Mouse (Mus musculus) midbrain, embryonic 11.5 days (tissue): ENCODE measurements around the gene Ddias. TPM values are rescaled to one million over a fixed set of nuclear protein-coding genes. Genes with fewer than 3 reads are reported as not detected.

Experiments used
- ATAC-seq: fragments of 200-750 bp; cut with Nextera tagmentation; 2 replicates; pipeline ENCODE4 v1.8.0; 2017; ENCODE audit warnings: moderate TSS enrichment, moderate library complexity; ENCODE audit not compliant: low FRiP score
- DNase-seq: peaks from one replicate; pipeline ENCODE4 v3.0.0; 2015; ENCODE audit warnings: low spot score; ENCODE audit errors: missing footprints
- H3K27ac ChIP-seq: fragments of 300-500 bp; sonication (generic); 2 replicates; pipeline ENCODE4 v1.5.1; 2014; ENCODE audit warnings: low read depth, low read length
- H3K27me3 ChIP-seq: fragments of 300-500 bp; sonication (generic); 2 replicates; pipeline ENCODE4 v1.6.1; 2014; ENCODE audit warnings: mild to moderate bottlenecking, low read length, moderate library complexity, mixed read lengths; ENCODE audit not compliant: control insufficient read depth, insufficient read depth
- H3K36me3 ChIP-seq: fragments of 300-500 bp; sonication (generic); 2 replicates; pipeline ENCODE4 v1.6.1; 2014; ENCODE audit warnings: mild to moderate bottlenecking, low read length, moderate library complexity, mixed read lengths; ENCODE audit not compliant: control insufficient read depth, insufficient read depth
- H3K4me1 ChIP-seq: fragments of 300-500 bp; sonication (generic); 2 replicates; pipeline ENCODE4 v1.6.1; 2014; ENCODE audit warnings: low read length; ENCODE audit not compliant: control insufficient read depth, insufficient read depth
- H3K4me2 ChIP-seq: fragments of 300-500 bp; sonication (generic); 2 replicates; pipeline ENCODE4 v1.6.1; 2014; ENCODE audit warnings: mild to moderate bottlenecking, moderate library complexity
- H3K4me3 ChIP-seq: fragments of 300-500 bp; sonication (generic); 2 replicates; pipeline ENCODE4 v1.5.1; 2014; ENCODE audit warnings: low read depth, low read length
- H3K9ac ChIP-seq: fragments of 300-500 bp; sonication (generic); 2 replicates; pipeline ENCODE4 v1.6.1; 2014; ENCODE audit warnings: low read length
- H3K9me3 ChIP-seq: fragments of 300-500 bp; sonication (generic); 2 replicates; pipeline ENCODE4 v1.6.1; 2016; ENCODE audit warnings: low read length; ENCODE audit not compliant: control insufficient read depth
- WGBS: fragments of 180-500 bp; shearing (Covaris S2); extraction: QIAGEN DNeasy Blood & Tissue Kit; methylation state at CpG from one replicate; pipeline ENCODE4 v1.1.7; 2014; 5-methylcytosine and 5-hydroxymethylcytosine counted together
- polyA plus RNA-seq: library from polyadenylated mRNA; unstranded; fragments of >200 nt; fragmentation: Nextera tagmentation; extraction: Ambion mirVana; gene quantifications from 2 replicates; pipeline ENCODE4 v1.2.1, GENCODE M21; 2014

Ddias gene
- polyA plus RNA-seq, 1 experiment from 2014 or later, result 24.8 TPM

DNA sequence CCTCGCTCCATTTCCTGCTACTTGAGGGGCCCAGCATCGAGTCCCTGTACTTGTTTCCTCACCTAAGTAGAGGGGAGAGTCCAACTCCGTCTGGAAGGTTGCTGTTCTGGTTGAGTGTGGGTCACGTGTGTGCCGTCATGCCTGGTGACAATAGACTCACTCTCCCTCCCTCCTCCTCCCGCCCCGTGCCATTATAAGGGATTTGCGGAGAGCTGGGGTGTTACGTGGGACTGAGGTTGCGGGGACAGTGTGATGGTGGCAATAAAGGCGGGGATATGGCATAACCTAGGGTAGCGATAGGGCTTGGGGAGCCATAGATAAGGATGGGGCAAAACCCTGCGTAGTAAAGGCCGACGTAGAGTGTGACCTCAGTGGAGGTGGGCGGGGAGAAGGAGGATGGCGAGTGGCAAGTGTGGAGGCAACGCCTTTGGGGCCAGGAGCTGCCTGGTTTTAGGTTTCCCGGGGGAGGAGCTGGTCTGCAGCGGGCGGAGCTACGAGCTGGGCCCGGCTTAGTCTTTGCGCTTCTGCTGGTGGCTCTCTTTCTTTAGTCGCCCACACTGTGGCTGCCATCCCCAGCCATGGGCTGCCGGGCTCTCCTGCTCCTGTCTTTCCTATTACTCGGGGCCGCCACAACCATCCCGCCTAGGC is 838 bp upstream of the Ddias start:
- Histone ChIP-seq H3K4me2 (peak overlapping the region; percentile 71), H3K27ac (peak overlapping the region; percentile 93), H3K4me3 (peak overlapping the region; percentile 62), H3K9ac (peak overlapping the region; percentile 86), H3K4me1 (peaks cover 17% of the 10 kb centered on the region), H3K27me3 (no peaks in the 10 kb centered on the region), H3K9me3 (no peaks in the 10 kb centered on the region), H3K36me3 (no peaks in the 10 kb centered on the region)
- 0% methylated on average over 28 of the region's 29 CpGs for WGBS
- ATAC-seq (peak; percentile 88), DNase-seq (peak; percentile 98)

DNA sequence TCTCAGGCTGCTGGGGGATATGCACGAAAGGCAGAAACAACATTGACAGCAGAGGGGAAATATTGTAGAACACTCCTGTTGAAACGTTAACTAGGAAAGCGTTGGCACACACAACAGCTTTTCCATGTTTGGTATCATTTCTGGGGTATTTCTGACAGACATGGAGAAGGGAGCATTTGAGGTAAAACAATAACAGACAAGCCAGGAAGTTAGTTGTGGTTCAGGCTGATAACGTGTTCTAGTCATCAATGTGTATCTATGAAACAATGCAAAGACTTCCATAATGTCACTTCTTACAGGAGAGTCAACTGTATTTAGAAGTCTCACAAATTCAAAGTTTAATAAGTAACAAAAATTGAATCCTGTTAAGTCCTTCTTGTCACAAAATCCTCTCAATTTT is 2.5 kb downstream of the Ddias start:
- Histone ChIP-seq H3K27ac (no peak overlapping the region), H3K9me3 (no peaks in the 10 kb centered on the region), H3K27me3 (no peaks in the 10 kb centered on the region), H3K9ac (no peak overlapping the region), H3K4me2 (no peak overlapping the region), H3K4me1 (peaks cover 12% of the 10 kb centered on the region), H3K36me3 (no peaks in the 10 kb centered on the region), H3K4me3 (no peak overlapping the region)
- WGBS, result 92% methylated on average over 4 of the region's 4 CpGs
- ATAC-seq (no peak), DNase-seq (no peak)

- DNase-seq, result no peak
- Histone ChIP-seq H3K36me3 (no peaks in the 10 kb centered on the region), H3K9me3 (no peaks in the 10 kb centered on the region), H3K4me2 (no peak overlapping the region), H3K4me1 (peaks cover 6% of the 10 kb centered on the region), H3K9ac (no peak overlapping the region), H3K27ac (no peak overlapping the region), H3K27me3 (no peaks in the 10 kb centered on the region), H3K4me3 (no peak overlapping the region)
- WGBS, result 83% methylated on average over 3 of the region's 3 CpGs
- ATAC-seq, result no peak
These were observed 3.9 kb downstream of the Ddias start for GRCm38 (mm10) chr7:92870161-92870560.

DNA sequence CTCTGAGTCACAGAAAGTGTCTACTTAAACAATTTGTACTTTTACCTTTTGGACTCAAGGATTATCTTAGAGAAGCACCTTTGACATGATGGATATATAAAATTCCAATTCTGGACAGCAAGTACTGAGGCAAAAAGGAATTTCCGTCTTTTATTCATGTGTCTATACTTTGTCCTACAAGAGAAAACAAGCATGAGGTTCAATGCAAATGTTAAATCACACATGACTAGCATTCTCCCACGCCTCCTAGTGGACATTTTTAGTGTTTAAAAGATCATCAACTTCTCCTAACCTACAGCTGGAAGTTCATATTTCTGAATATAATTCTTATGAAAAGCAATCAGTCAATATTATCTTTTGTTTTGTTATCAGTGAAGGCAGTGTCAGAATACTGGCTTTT is 7.5 kb downstream of the Ddias start:
- Histone ChIP-seq H3K4me2 (no peak overlapping the region), H3K36me3 (no peaks in the 10 kb centered on the region), H3K4me3 (no peak overlapping the region), H3K27ac (no peak overlapping the region), H3K4me1 (no peaks in the 10 kb centered on the region), H3K9ac (no peak overlapping the region), H3K27me3 (no peaks in the 10 kb centered on the region), H3K9me3 (no peaks in the 10 kb centered on the region)
- WGBS, result 37% methylated on average over 2 of the region's 2 CpGs
- DNase-seq (peak; percentile 85), ATAC-seq (no peak)

DNA sequence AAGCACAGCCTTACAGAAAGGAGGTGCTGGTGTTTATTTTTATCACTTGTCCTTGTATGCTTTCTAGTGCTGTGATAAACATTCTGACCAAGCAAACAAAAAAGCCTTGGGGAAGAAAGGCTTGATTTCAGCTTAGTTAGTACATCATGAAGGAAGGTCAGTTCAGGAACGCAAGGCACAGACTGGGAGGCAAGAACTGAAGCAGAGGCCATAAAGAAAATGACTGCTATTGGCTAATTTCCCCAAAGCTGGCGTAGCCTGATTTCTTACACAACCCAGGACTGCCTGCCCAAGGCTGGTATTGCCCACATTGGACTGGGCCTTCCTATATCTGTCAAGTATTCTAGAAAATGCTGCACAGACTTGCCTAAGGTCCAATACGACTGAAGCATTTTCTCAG is 25.8 kb downstream of the Ddias start:
- no peak for DNase-seq
- no peaks in the 10 kb centered on the region for H3K4me1 ChIP-seq

DNA sequence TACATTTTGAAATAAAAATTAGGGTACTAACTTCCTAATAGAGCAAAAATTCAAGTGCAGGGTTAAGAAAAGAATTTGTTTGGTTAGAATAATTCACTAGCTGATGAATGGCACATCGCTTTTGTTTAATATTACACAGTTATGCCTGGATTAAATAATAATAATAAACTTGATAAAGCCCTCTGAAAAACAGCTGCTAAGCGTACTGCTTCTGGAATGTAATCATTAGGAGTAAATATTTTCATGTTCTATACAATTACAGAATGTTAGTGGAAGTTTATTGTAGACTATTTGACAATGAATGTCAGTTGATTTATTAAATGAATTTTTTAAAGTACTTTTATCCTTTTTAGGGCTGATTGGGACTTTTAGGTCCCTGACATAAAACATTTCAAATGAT is 31.8 kb downstream of the Ddias start:
- 82% methylated on average over 2 of the region's 2 CpGs for WGBS
- ATAC-seq, result no peak

More for the DNA sequence above, 25.8 kb downstream of the Ddias start:
- Histone ChIP-seq H3K4me3 (no peak overlapping the region), H3K4me2 (no peak overlapping the region), H3K9me3 (no peaks in the 10 kb centered on the region), H3K27ac (no peak overlapping the region), H3K9ac (no peak overlapping the region), H3K36me3 (no peaks in the 10 kb centered on the region), H3K27me3 (no peaks in the 10 kb centered on the region)
- no peak for ATAC-seq
- WGBS, result 88% methylated on average over 3 of the region's 3 CpGs

GRCm38 (mm10) chr7:92837907-92838306 is 36.1 kb downstream of the Ddias start:
- ATAC-seq, result no peak
- DNase-seq, result no peak
- Histone ChIP-seq H3K36me3 (no peaks in the 10 kb centered on the region), H3K4me3 (no peak overlapping the region), H3K9me3 (no peaks in the 10 kb centered on the region), H3K27me3 (no peaks in the 10 kb centered on the region), H3K27ac (no peak overlapping the region), H3K4me2 (no peak overlapping the region), H3K9ac (no peak overlapping the region), H3K4me1 (no peaks in the 10 kb centered on the region)
- WGBS, result 75% methylated on average over 3 of the region's 3 CpGs

More for the DNA sequence above, 31.8 kb downstream of the Ddias start:
- Histone ChIP-seq H3K27ac (no peak overlapping the region), H3K4me2 (no peak overlapping the region), H3K9ac (no peak overlapping the region), H3K4me1 (no peaks in the 10 kb centered on the region), H3K9me3 (no peaks in the 10 kb centered on the region), H3K27me3 (no peaks in the 10 kb centered on the region), H3K36me3 (no peaks in the 10 kb centered on the region), H3K4me3 (no peak overlapping the region)
- DNase-seq, result no peak

GRCm38 (mm10) chr7:92837226-92837625 is 36.8 kb downstream of the Ddias start:
- H3K4me2 ChIP-seq, result no peak overlapping the region
- no peaks in the 10 kb centered on the region for H3K27me3 ChIP-seq
- 93% methylated on average over 11 of the region's 11 CpGs for WGBS
- no peaks in the 10 kb centered on the region for H3K9me3 ChIP-seq
- no peak overlapping the region for H3K27ac ChIP-seq
- DNase-seq, result no peak
- no peaks in the 10 kb centered on the region for H3K4me1 ChIP-seq
- H3K4me3 ChIP-seq, result no peak overlapping the region
- H3K36me3 ChIP-seq, result no peaks in the 10 kb centered on the region
- no peak overlapping the region for H3K9ac ChIP-seq
- no peak for ATAC-seq

GRCm38 (mm10) chr7:92836447-92836846 is 37.6 kb downstream of the Ddias start:
- no peak for ATAC-seq
- no peak for DNase-seq
- WGBS, result 88% methylated on average over 3 of the region's 3 CpGs

More at GRCm38 (mm10) chr7:92836447-92836846, 37.6 kb downstream of the Ddias start:
- Histone ChIP-seq H3K4me2 (no peak overlapping the region), H3K9me3 (no peaks in the 10 kb centered on the region), H3K27ac (no peak overlapping the region), H3K9ac (no peak overlapping the region), H3K4me1 (no peaks in the 10 kb centered on the region), H3K4me3 (no peak overlapping the region), H3K36me3 (no peaks in the 10 kb centered on the region), H3K27me3 (no peaks in the 10 kb centered on the region)
